Mouse (Mus musculus) intestine, postnatal 0 days (tissue): ENCODE results near the gene Arid5a. TPM values are rescaled to one million over a fixed set of nuclear protein-coding genes. Genes with fewer than 3 reads are reported as not detected.

Source experiments
- ATAC-seq: fragments of 200-750 bp; cut with Nextera tagmentation; 2 replicates; pipeline ENCODE4 v1.8.0; 2017; ENCODE audit warnings: mild to moderate bottlenecking, moderate TSS enrichment, moderate library complexity
- H3K27ac ChIP-seq: fragments of 300-500 bp; sonication (generic); 2 replicates; pipeline ENCODE4 v1.5.1; 2014; ENCODE audit warnings: mild to moderate bottlenecking, low read depth, low read length, moderate library complexity
- H3K27me3 ChIP-seq: fragments of 300-500 bp; sonication (generic); replicated peaks from 2 replicates; pipeline ENCODE4 v1.6.1; 2014; ENCODE audit warnings: low read length, mixed read lengths; ENCODE audit not compliant: control insufficient read depth, insufficient read depth
- H3K36me3 ChIP-seq: fragments of 300-500 bp; sonication (generic); 2 replicates; pipeline ENCODE4 v1.6.1; 2014; ENCODE audit warnings: mild to moderate bottlenecking, moderate library complexity; ENCODE audit not compliant: control insufficient read depth, insufficient read depth
- H3K4me1 ChIP-seq: fragments of 300-500 bp; sonication (generic); replicated peaks from 2 replicates; pipeline ENCODE4 v1.6.1; 2014; ENCODE audit warnings: antibody characterized with exemption, low read length, mixed read lengths; ENCODE audit not compliant: control insufficient read depth, insufficient read depth
- H3K4me2 ChIP-seq: fragments of 300-500 bp; sonication (generic); replicated peaks from 2 replicates; pipeline ENCODE4 v1.6.1; 2014; ENCODE audit warnings: low read depth, mild to moderate bottlenecking, moderate library complexity
- H3K4me3 ChIP-seq: fragments of 300-500 bp; sonication (generic); 2 replicates; pipeline ENCODE4 v1.5.1; 2014; ENCODE audit warnings: low read depth, low read length
- H3K9ac ChIP-seq: fragments of 300-500 bp; sonication (generic); 2 replicates; pipeline ENCODE4 v1.6.1; 2014; ENCODE audit warnings: mild to moderate bottlenecking, low read depth, low read length
- H3K9me3 ChIP-seq: fragments of 300-500 bp; sonication (generic); 2 replicates; pipeline ENCODE4 v1.6.1; 2016; ENCODE audit warnings: mixed run types; ENCODE audit not compliant: control insufficient read depth
- CTCF ChIP-seq: sonication (generic); IDR thresholded peaks from 2 replicates; pipeline ENCODE4 v1.5.1; 2016; ENCODE audit warnings: low read depth, mild to moderate bottlenecking, control low read depth, antibody characterized with exemption, moderate library complexity
- WGBS: fragments of 180-500 bp; shearing (Covaris S2); extraction: QIAGEN DNeasy Blood & Tissue Kit; methylation state at CpG from one replicate; pipeline ENCODE4 v1.1.7; 2014; 5-methylcytosine and 5-hydroxymethylcytosine counted together
- polyA plus RNA-seq: library from polyadenylated mRNA; unstranded; fragments of >200 nt; fragmentation: Nextera tagmentation; extraction: Ambion mirVana; gene quantifications from 2 replicates; pipeline ENCODE4 v1.2.1, GENCODE M21; 2015

Gene Arid5a
- polyA plus RNA-seq, 1 experiment from 2014 or later: 3.6 TPM

DNA sequence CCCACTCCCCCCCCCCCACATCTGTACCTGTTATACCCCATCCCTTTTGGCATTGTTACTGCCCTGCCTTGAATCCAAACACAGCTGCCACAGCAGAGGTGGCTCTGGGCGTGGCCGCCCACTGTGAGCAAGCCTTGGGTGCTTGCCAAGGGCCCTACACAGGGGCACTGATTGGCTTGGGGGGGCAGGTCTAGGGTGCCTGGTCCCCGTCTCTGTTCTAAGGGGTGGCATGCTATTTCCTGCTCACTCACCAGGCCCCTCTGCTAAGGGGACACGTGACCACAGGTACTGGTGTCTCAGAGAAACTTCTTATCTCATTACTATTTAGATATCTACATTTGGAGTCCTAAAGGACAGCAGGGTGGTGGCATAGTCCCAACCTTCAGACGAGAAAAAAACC, 35.0 kb upstream of the Arid5a start:
- ATAC-seq: peak; percentile 68
- H3K4me1 ChIP-seq: peaks cover 26% of the 10 kb centered on the region

DNA sequence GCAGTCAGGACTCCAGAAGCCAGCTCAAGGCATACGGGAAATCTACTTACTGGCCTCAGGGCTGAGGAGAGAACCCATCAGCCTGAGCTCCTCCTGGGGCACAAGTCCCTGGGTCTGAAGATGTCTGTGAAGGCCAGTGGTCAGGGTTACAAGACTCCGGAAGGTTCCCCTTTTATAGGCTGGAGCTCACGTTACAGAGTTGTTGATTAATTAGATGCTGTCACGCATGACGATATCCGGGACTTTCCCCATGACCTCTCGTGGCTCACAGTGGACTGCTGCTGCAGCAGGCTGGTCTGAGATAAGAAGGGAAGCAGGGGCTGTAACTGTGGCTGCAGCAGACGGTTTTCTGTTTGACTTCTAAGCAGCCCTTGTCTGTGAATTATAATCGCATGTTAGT, 34.2 kb upstream of the Arid5a start:
- H3K4me1 ChIP-seq: peaks cover 26% of the 10 kb centered on the region
- ATAC-seq: peak; percentile 18
- H3K9me3 ChIP-seq: no peaks in the 10 kb centered on the region
- peak overlapping the region; percentile 45 for H3K9ac ChIP-seq
- H3K4me2 ChIP-seq: peak overlapping the region; percentile 64
- TF ChIP-seq CTCF: no peak
- peak overlapping the region; percentile 35 for H3K4me3 ChIP-seq
- peak overlapping the region; percentile 95 for H3K27ac ChIP-seq
- WGBS: 3% methylated on average over 9 of the region's 9 CpGs
- no peaks in the 10 kb centered on the region for H3K27me3 ChIP-seq
- peaks cover 14% of the 10 kb centered on the region; the same call in 1 of the 2 replicates for H3K36me3 ChIP-seq

More for the DNA sequence above, 35.0 kb upstream of the Arid5a start:
- peak overlapping the region; percentile 95 for H3K27ac ChIP-seq
- peak overlapping the region; percentile 64 for H3K4me2 ChIP-seq
- H3K27me3 ChIP-seq: no peaks in the 10 kb centered on the region
- H3K9me3 ChIP-seq: no peaks in the 10 kb centered on the region
- H3K9ac ChIP-seq: peak overlapping the region; percentile 45; the same call in 1 of the 2 replicates
- peaks cover 21% of the 10 kb centered on the region; the same call in 1 of the 2 replicates for H3K36me3 ChIP-seq
- no peak for TF ChIP-seq CTCF
- H3K4me3 ChIP-seq: peak overlapping the region; percentile 35
- WGBS: 26% methylated on average over 5 of the region's 5 CpGs

DNA sequence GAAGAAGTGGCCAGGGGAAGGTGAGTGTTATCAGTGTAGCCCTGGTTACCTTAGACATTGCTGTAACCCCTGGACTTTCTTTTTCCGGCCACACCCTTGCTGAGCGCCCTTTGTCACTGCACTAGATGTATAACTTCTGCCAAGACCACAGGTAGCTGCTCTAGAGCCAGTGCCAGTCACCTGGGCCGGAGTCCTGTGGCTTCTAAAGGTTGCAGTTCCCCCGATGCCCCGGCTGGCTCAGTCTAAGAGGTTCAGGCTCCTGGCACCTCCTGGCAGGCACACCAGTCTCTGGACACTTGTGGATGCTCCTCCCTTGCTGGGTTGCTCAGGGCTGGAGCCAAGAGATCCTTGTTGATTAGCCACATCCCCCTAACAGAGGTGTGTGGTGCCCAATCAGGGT, 33.1 kb upstream of the Arid5a start, which contains the start of gene Neurl3:
TSS of gene Neurl3 (minus strand) at position 225 of the 400 bp plus-strand sequence.
- TF ChIP-seq CTCF: no peak
- Histone ChIP-seq H3K27ac (peak within 1 kb of the TSS; percentile 95), H3K4me2 (peak within 1 kb of the TSS; percentile 64), H3K27me3 (no peaks in the 10 kb centered on the region), H3K9me3 (no peaks in the 10 kb centered on the region), H3K36me3 (peaks cover 5% of the 10 kb centered on the region; the same call in 1 of the 2 replicates), H3K4me3 (peak within 1 kb of the TSS; percentile 35), H3K4me1 (peaks cover 26% of the 10 kb centered on the region), H3K9ac (peak within 1 kb of the TSS; percentile 45)
- ATAC-seq: peak; percentile 61
- 38% methylated on average over 5 of the region's 5 CpGs for WGBS

DNA sequence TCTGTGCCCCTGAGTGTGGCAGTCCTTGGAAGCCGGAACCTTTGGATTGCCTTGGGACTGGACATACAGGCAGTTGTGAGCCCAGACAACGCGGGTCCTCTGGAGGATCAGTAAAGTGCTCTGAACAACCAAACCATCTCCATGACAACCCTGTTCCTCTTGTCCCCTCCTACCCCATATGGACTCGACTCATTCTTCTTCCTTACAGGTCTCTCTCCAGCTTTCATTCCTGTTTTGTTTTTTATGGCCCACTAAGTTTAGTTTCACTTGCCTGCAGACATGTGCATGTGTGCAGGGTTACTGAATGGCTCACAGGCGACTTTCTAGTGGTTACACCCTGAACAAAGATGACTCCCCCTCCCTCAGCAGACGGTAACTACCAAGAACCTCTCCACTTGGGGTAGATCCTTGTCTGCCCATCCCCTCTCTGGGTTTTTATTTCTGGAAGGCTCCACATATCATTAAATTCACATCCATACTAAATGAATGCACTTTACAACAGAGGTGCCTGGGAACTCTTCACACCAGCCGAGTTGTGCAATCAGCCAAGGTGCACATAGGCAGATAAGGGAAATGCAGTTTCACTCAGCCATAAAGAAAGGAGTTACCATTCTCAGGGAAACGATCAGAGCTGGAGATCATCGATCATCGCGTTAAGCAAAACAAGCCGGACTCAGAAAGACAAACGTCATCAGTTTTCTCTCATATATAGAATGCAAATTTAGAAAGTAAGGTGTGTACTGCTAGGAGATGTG, 31.7 kb upstream of the Arid5a start:
- Histone ChIP-seq H3K4me2 (peak overlapping the region; percentile 64; the same call in 1 of the 2 replicates), H3K9me3 (no peaks in the 10 kb centered on the region), H3K36me3 (no peaks in the 10 kb centered on the region), H3K27me3 (no peaks in the 10 kb centered on the region), H3K4me3 (no peak overlapping the region), H3K27ac (peak overlapping the region; percentile 90), H3K4me1 (peaks cover 22% of the 10 kb centered on the region), H3K9ac (no peak overlapping the region)
- WGBS: 31% methylated on average over 13 of the region's 13 CpGs
- ATAC-seq: peak; percentile 47
- no peak for TF ChIP-seq CTCF

DNA sequence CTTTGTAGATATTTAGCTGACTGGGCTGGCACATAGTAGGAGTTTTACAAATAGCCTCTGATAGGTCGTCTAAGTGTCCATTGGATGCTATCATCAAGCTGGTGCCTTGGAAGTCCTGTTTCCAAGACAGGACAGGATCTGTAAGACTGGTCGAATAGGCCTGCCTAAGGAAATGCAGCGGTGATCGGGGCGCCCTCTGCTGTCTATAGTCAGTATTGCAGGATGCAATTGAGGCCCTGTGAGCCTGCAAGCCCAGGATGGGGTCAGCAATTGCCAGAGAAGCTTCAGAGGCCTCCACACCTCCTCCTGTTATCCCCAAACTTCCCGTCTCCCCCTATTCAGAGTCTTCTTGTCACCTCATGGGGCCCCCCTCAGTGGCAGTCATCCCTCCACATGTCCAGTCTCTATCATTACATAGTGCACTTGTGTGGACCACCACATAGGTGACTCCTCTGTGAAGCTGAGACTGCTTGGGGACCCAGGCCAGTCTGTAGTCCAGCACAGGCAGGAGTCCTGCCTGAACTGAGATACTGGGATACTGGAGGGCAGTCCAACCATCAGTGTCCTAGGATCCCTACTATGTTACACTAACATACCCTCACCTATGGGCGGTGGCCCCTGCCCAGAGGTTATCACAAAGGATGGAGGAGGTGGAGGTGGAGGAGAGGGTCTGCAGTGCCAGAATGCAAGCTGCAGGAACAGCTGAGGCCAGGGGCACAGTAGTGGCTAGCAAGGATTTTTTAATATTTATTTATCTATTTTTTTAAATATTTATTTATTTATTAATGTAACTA, 30.1 kb upstream of the Arid5a start:
- Histone ChIP-seq H3K4me2 (no peak overlapping the region), H3K9me3 (no peaks in the 10 kb centered on the region), H3K4me1 (peaks cover 16% of the 10 kb centered on the region; the same call in 1 of the 2 replicates), H3K27me3 (no peaks in the 10 kb centered on the region), H3K27ac (no peak overlapping the region), H3K9ac (no peak overlapping the region), H3K36me3 (no peaks in the 10 kb centered on the region), H3K4me3 (no peak overlapping the region)
- TF ChIP-seq CTCF: peak; percentile 95
- ATAC-seq: no peak
- 28% methylated on average over 7 of the region's 7 CpGs for WGBS

DNA sequence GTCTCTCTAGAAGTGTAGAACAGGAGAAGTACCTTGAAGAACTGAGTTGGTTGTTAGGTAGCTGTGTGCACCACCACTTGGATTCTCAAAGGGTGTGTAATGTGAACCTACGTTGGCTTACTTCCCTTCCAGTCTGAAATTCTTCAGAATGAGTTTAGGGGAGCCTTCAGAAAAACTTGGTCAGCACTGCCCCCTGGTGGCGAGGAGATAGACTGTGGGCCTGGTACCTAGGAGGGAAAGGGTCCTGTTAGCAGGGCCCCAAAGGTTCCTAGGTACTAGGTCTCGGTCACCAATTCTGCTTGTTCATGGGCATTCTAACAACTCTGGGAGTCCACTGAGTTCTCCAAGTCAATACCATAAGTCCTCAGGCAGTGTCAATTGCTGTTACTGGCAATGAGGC, 28.3 kb upstream of the Arid5a start:
- no peak for ATAC-seq
- no peaks in the 10 kb centered on the region for H3K27me3 ChIP-seq
- H3K4me3 ChIP-seq: no peak overlapping the region
- no peaks in the 10 kb centered on the region for H3K9me3 ChIP-seq
- H3K36me3 ChIP-seq: no peaks in the 10 kb centered on the region
- peaks cover 9% of the 10 kb centered on the region; the same call in 1 of the 2 replicates for H3K4me1 ChIP-seq
- H3K4me2 ChIP-seq: no peak overlapping the region
- peak; percentile 86 for TF ChIP-seq CTCF
- 12% methylated on average over 3 of the region's 3 CpGs for WGBS
- no peak overlapping the region for H3K27ac ChIP-seq
- no peak overlapping the region for H3K9ac ChIP-seq
